Mouse (Mus musculus) intestine, embryonic 16.5 days (tissue): ENCODE results near the gene Frs2. TPM values are rescaled to one million over a fixed set of nuclear protein-coding genes. Genes with fewer than 3 reads are reported as not detected.

ENCODE experiments used
- ATAC-seq: fragments of 200-750 bp; cut with Nextera tagmentation; 2 replicates; pipeline ENCODE4 v1.8.0; 2017; ENCODE audit warnings: moderate TSS enrichment, moderate library complexity
- H3K27ac ChIP-seq: fragments of 300-500 bp; sonication (generic); 2 replicates; pipeline ENCODE4 v1.5.1; 2014; ENCODE audit warnings: mild to moderate bottlenecking, low read length
- H3K27me3 ChIP-seq: fragments of 300-500 bp; sonication (generic); replicated peaks from 2 replicates; pipeline ENCODE4 v1.6.1; 2014; ENCODE audit warnings: low read length, control low read depth, mixed read lengths; ENCODE audit not compliant: control insufficient read depth, insufficient read depth
- H3K36me3 ChIP-seq: fragments of 300-500 bp; sonication (generic); 2 replicates; pipeline ENCODE4 v1.6.1; 2014; ENCODE audit warnings: low read length, control low read depth; ENCODE audit not compliant: control insufficient read depth, insufficient read depth
- H3K4me1 ChIP-seq: fragments of 300-500 bp; sonication (generic); 2 replicates; pipeline ENCODE4 v1.6.1; 2014; ENCODE audit warnings: low read length, control low read depth, mixed read lengths; ENCODE audit not compliant: control insufficient read depth, insufficient read depth
- H3K4me2 ChIP-seq: fragments of 300-500 bp; sonication (generic); 2 replicates; pipeline ENCODE4 v1.6.1; 2014; ENCODE audit warnings: low read depth, low read length, control low read depth
- H3K4me3 ChIP-seq: fragments of 300-500 bp; sonication (generic); 2 replicates; pipeline ENCODE4 v1.5.1; 2014; ENCODE audit warnings: mild to moderate bottlenecking, low read length
- H3K9ac ChIP-seq: fragments of 300-500 bp; sonication (generic); 2 replicates; pipeline ENCODE4 v1.6.1; 2014; ENCODE audit warnings: low read depth, low read length
- H3K9me3 ChIP-seq: fragments of 300-500 bp; sonication (generic); 2 replicates; pipeline ENCODE4 v1.6.1; 2016; ENCODE audit warnings: low read length, control low read depth; ENCODE audit not compliant: control insufficient read depth
- WGBS: fragments of 180-500 bp; shearing (Covaris S2); extraction: QIAGEN DNeasy Blood & Tissue Kit; methylation state at CpG from one replicate; pipeline ENCODE4 v1.1.7; 2014; 5-methylcytosine and 5-hydroxymethylcytosine counted together
- polyA plus RNA-seq: library from polyadenylated mRNA; unstranded; fragments of >200 nt; fragmentation: Nextera tagmentation; extraction: Ambion mirVana; gene quantifications from 2 replicates; pipeline ENCODE4 v1.2.1, GENCODE M21; 2015

The Frs2 gene
- polyA plus RNA-seq, 1 experiment from 2014 or later = 13.9 TPM

- 2% methylated on average over 22 of the region's 23 CpGs for whole genome bisulfite sequencing
- peaks cover 37% of the 10 kb centered on the region for H3K4me1 ChIP-seq
- no peaks in the 10 kb centered on the region for H3K9me3 ChIP-seq
- H3K4me2 ChIP-seq = peak overlapping the region; percentile 86
- no peaks in the 10 kb centered on the region for H3K36me3 ChIP-seq
- H3K27me3 ChIP-seq = no peaks in the 10 kb centered on the region
- peak overlapping the region; percentile 46 for H3K4me3 ChIP-seq
- H3K27ac ChIP-seq = peak overlapping the region; percentile 73
- peak; percentile 74 for ATAC-seq
- H3K9ac ChIP-seq = peak overlapping the region; percentile 59
Observed at GRCm38 (mm10) chr10:117149942-117150617, 1.7 kb upstream of the Frs2 start.

- Histone ChIP-seq H3K9me3 (no peaks in the 10 kb centered on the region), H3K9ac (peak overlapping the region; percentile 98; the same call in 1 of the 2 replicates), H3K4me1 (peaks cover 45% of the 10 kb centered on the region), H3K27me3 (no peaks in the 10 kb centered on the region), H3K36me3 (no peaks in the 10 kb centered on the region), H3K4me3 (peak overlapping the region; percentile 98), H3K4me2 (peak overlapping the region; percentile 86), H3K27ac (peak overlapping the region; percentile 59)
- 27% methylated on average over 7 of the region's 7 CpGs for WGBS
- ATAC-seq = no peak
Observed at GRCm38 (mm10) chr10:117149241-117149640, 907 bp upstream of the Frs2 start.

- under 1% methylated on average over 71 of the region's 72 CpGs for WGBS
- Histone ChIP-seq H3K27ac (peak overlapping the region; percentile 91), H3K9me3 (no peaks in the 10 kb centered on the region), H3K36me3 (no peaks in the 10 kb centered on the region), H3K27me3 (no peaks in the 10 kb centered on the region), H3K4me1 (peaks cover 45% of the 10 kb centered on the region), H3K4me3 (peak overlapping the region; percentile 98), H3K9ac (peak overlapping the region; percentile 98), H3K4me2 (peak overlapping the region; percentile 75)
- peak; percentile 18 for ATAC-seq
Observed at GRCm38 (mm10) chr10:117147463-117148360, 622 bp downstream of the Frs2 start.

GRCm38 (mm10) chr10:117146421-117146820 lies 1.9 kb downstream of the Frs2 start:
- peaks cover 42% of the 10 kb centered on the region for H3K4me1 ChIP-seq
- no peak for ATAC-seq
- H3K9ac ChIP-seq = peak overlapping the region; percentile 27; the same call in 1 of the 2 replicates
- H3K27me3 ChIP-seq = no peaks in the 10 kb centered on the region
- no peak overlapping the region for H3K27ac ChIP-seq
- WGBS = 40% methylated on average over 9 of the region's 9 CpGs
- H3K9me3 ChIP-seq = no peaks in the 10 kb centered on the region
- peak overlapping the region; percentile 28 for H3K4me3 ChIP-seq
- no peaks in the 10 kb centered on the region for H3K36me3 ChIP-seq
- peak overlapping the region; percentile 35 for H3K4me2 ChIP-seq

GRCm38 (mm10) chr10:117145546-117146265 lies 2.6 kb downstream of the Frs2 start:
- ATAC-seq = no peak

GRCm38 (mm10) chr10:117144628-117145027 lies 3.7 kb downstream of the Frs2 start:
- no peak overlapping the region for H3K9ac ChIP-seq
- 43% methylated on average over 6 of the region's 6 CpGs for WGBS
- H3K4me1 ChIP-seq = peaks cover 33% of the 10 kb centered on the region
- ATAC-seq = no peak
- no peak overlapping the region for H3K4me3 ChIP-seq
- H3K36me3 ChIP-seq = no peaks in the 10 kb centered on the region
- H3K27ac ChIP-seq = no peak overlapping the region
- no peaks in the 10 kb centered on the region for H3K27me3 ChIP-seq
- H3K9me3 ChIP-seq = no peaks in the 10 kb centered on the region
- no peak overlapping the region for H3K4me2 ChIP-seq

More at GRCm38 (mm10) chr10:117145546-117146265, 2.6 kb downstream of the Frs2 start:
- H3K4me1 ChIP-seq = peaks cover 39% of the 10 kb centered on the region
- no peak overlapping the region for H3K9ac ChIP-seq
- H3K36me3 ChIP-seq = no peaks in the 10 kb centered on the region
- no peaks in the 10 kb centered on the region for H3K27me3 ChIP-seq
- H3K27ac ChIP-seq = no peak overlapping the region
- no peaks in the 10 kb centered on the region for H3K9me3 ChIP-seq
- no peak overlapping the region for H3K4me3 ChIP-seq
- H3K4me2 ChIP-seq = no peak overlapping the region
- 49% methylated on average over 8 of the region's 8 CpGs for WGBS

GRCm38 (mm10) chr10:117144071-117144470 lies 4.3 kb downstream of the Frs2 start:
- H3K4me1 ChIP-seq = peaks cover 28% of the 10 kb centered on the region
- no peak overlapping the region for H3K4me3 ChIP-seq
- H3K36me3 ChIP-seq = no peaks in the 10 kb centered on the region
- 89% methylated on average over 4 of the region's 4 CpGs for WGBS
- H3K4me2 ChIP-seq = no peak overlapping the region
- no peaks in the 10 kb centered on the region for H3K9me3 ChIP-seq
- no peak overlapping the region for H3K27ac ChIP-seq
- H3K27me3 ChIP-seq = no peaks in the 10 kb centered on the region
- no peak for ATAC-seq
- H3K9ac ChIP-seq = no peak overlapping the region

- no peaks in the 10 kb centered on the region for H3K36me3 ChIP-seq
- no peak overlapping the region for H3K4me3 ChIP-seq
- 94% methylated on average over 2 of the region's 2 CpGs for WGBS
- H3K9ac ChIP-seq = no peak overlapping the region
- H3K9me3 ChIP-seq = no peaks in the 10 kb centered on the region
- H3K27me3 ChIP-seq = no peaks in the 10 kb centered on the region
- peaks cover 26% of the 10 kb centered on the region for H3K4me1 ChIP-seq
- ATAC-seq = no peak
- H3K4me2 ChIP-seq = no peak overlapping the region
- H3K27ac ChIP-seq = no peak overlapping the region
Observed at GRCm38 (mm10) chr10:117143311-117143710, 5.0 kb downstream of the Frs2 start.
